Mouse (Mus musculus) spleen, postnatal 14 days (tissue): ENCODE results near the gene Tspan18.

ENCODE experiments used
- DNase-seq, 2 experiments: peaks; one replicate each; pipeline ENCODE4 v3.0.0; 2021 to 2022; ENCODE audit warnings: low spot score in 2 of 2

Gene Tspan18

GRCm38 (mm10) chr2:93339373-93340106 is 5.2 kb upstream of the Tspan18 start:
- DNase-seq, result no peak

- no peak for DNase-seq
Observed at GRCm38 (mm10) chr2:93335996-93336395, 1.7 kb upstream of the Tspan18 start.

- DNase-seq, result peak; percentile 37 to 55
Observed at GRCm38 (mm10) chr2:93333241-93333816, 976 bp downstream of the Tspan18 start.

- no peak for DNase-seq
Observed at GRCm38 (mm10) chr2:93332277-93332676, 2.0 kb downstream of the Tspan18 start.

- no peak for DNase-seq
Observed at GRCm38 (mm10) chr2:93331121-93331520, 3.2 kb downstream of the Tspan18 start.

- no peak for DNase-seq
Observed at GRCm38 (mm10) chr2:93329120-93329519, 5.2 kb downstream of the Tspan18 start.

GRCm38 (mm10) chr2:93327915-93328555 is 6.3 kb downstream of the Tspan18 start:
- no peak for DNase-seq

GRCm38 (mm10) chr2:93324681-93325080 is 9.6 kb downstream of the Tspan18 start:
- DNase-seq, result no peak

GRCm38 (mm10) chr2:93321946-93322345 is 12.4 kb downstream of the Tspan18 start:
- DNase-seq, result no peak

GRCm38 (mm10) chr2:93320267-93320666 is 14.0 kb downstream of the Tspan18 start:
- DNase-seq, result no peak

- DNase-seq, result no peak
Observed at GRCm38 (mm10) chr2:93319598-93319997, 14.7 kb downstream of the Tspan18 start.

GRCm38 (mm10) chr2:93318781-93319349 is 15.4 kb downstream of the Tspan18 start:
- DNase-seq, result no peak

GRCm38 (mm10) chr2:93313768-93314632 is 20.3 kb downstream of the Tspan18 start:
- DNase-seq, result no peak

- no peak for DNase-seq
Observed at GRCm38 (mm10) chr2:93312458-93312857, 21.8 kb downstream of the Tspan18 start.

- no peak for DNase-seq
Observed at GRCm38 (mm10) chr2:93309724-93310413, 24.4 kb downstream of the Tspan18 start.

GRCm38 (mm10) chr2:93306898-93307297 is 27.4 kb downstream of the Tspan18 start:
- DNase-seq, result no peak

GRCm38 (mm10) chr2:93304273-93304634 is 30.1 kb downstream of the Tspan18 start:
- no peak for DNase-seq

GRCm38 (mm10) chr2:93303585-93304272 is 30.6 kb downstream of the Tspan18 start:
- DNase-seq, result no peak

- DNase-seq, result no peak
Observed at GRCm38 (mm10) chr2:93303260-93303584, 31.1 kb downstream of the Tspan18 start.

- DNase-seq, result no peak
Observed at GRCm38 (mm10) chr2:93297656-93298055, 36.6 kb downstream of the Tspan18 start.
